Mouse (Mus musculus): Measurements from ENCODE around the gene Tapbp.

The Tapbp gene

GRCm38 (mm10) chr17:33920282-33921097 is 4.8 kb downstream of the Tapbp start:
- in situ Hi-C loops (cut with MboI, MseI), result no loop called here

DNA sequence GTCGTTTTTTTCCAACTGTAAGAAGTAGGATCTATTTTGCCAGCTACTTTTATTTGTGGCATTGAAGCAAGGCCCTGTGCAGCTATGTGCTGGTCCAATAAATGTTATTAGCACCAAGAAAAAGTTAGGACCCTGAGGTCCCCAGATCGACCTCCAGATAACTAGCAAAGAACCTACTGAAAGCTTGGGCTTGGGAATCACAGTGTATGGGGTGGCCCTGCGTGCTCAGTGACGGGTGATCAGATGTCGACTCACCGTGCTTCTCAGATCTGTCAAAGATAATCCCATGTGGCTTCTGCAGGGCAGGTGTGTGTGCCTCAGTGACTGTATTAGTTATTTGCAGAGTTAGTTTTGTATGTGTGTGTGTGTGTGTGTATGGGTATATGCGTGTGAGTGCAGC is 5.7 kb downstream of the Tapbp start:
- in situ Hi-C loops (cut with MboI, MseI), result no loop called here

DNA sequence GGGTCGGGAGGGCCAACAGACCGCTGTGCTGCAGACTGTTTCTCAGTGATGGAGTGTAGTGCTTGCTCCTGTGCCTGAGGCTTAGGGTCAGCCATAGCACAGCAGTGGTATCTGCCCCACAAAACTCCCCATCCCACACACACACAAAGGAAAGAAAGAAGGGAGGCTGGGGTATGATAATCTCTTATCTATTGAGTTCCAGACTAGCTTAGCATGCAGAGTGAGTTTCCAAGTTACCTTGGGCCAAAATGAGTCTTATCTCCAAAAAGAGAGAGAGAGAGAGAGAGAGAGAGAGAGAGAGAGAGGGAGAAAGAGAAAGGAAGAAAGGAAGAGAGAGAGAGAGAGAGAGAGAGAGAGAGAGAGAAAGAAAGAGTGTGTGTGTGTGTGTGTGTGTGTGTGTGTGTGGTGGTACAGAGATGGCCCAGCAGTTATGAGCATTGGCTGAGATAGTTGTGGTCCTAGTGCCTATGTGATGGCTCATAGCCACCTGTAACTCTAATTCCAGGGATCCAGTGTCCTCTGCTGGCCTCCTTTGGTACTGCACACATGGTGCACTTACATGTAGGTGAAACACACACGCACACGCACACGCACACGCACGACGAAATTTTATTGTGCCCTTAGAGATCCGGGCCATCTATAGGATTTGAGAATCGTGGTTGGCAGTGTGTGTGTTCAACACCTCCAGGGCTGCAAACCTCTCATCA is 9.0 kb downstream of the Tapbp start:
- in situ Hi-C loops (cut with MboI, MseI), result no loop called here

GRCm38 (mm10) chr17:33925406-33926116 is 9.9 kb downstream of the Tapbp start:
- in situ Hi-C loops (cut with MboI, MseI), result no loop called here

DNA sequence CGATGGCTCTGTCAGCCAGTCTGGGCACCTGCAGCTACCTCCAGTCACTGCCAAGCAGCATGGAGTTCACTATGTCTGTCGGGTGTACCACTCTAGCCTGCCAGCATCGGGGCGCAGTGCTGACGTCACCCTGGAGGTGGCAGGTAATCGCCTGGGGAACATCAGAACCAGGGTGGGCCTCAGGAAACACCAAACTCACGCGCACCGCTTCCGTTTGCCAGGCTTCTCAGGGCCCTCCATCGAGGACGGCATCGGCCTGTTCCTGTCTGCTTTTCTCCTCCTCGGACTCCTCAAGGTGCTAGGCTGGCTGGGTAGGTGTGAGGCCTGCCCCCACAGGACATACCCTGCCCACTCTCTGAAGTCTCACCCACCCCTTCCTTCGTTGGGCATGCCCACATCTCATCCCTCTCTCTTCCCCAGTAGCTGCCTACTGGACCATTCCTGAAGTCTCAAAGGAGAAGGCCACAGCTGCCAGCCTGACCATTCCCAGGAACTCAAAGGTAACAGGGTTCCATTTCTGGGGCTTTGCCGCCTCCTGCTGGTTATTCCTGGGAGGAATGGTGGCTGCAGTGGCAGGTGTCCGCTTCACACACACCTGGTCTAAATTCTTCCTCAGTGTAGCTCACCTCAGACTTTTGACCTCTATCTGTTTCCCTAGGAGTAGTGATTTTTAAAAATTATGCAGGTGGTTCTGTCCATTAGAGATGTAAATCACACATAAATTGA is 10.7 kb downstream of the Tapbp start:
- in situ Hi-C loops (cut with MboI, MseI), result no loop called here

GRCm38 (mm10) chr17:33928251-33928947 is 12.7 kb downstream of the Tapbp start:
- in situ Hi-C loops (cut with MboI, MseI), result no loop called here

GRCm38 (mm10) chr17:33929371-33930279 is 13.9 kb downstream of the Tapbp start, which contains the start of gene Rgl2:
Gene Rgl2 (plus strand): TSS chr17:33929543.
- in situ Hi-C loops (cut with MboI, MseI), result loop anchor here (5.0 kb wide), 1 partner anchor 37 kb away; the partner anchor contains the start of gene Kifc1

- in situ Hi-C loops (cut with MboI, MseI), result loop anchor here (5.0 kb wide), 1 partner anchor 38 kb away; the partner anchor contains the start of gene Kifc1
Observed at GRCm38 (mm10) chr17:33930280-33931158, 14.8 kb downstream of the Tapbp start.

DNA sequence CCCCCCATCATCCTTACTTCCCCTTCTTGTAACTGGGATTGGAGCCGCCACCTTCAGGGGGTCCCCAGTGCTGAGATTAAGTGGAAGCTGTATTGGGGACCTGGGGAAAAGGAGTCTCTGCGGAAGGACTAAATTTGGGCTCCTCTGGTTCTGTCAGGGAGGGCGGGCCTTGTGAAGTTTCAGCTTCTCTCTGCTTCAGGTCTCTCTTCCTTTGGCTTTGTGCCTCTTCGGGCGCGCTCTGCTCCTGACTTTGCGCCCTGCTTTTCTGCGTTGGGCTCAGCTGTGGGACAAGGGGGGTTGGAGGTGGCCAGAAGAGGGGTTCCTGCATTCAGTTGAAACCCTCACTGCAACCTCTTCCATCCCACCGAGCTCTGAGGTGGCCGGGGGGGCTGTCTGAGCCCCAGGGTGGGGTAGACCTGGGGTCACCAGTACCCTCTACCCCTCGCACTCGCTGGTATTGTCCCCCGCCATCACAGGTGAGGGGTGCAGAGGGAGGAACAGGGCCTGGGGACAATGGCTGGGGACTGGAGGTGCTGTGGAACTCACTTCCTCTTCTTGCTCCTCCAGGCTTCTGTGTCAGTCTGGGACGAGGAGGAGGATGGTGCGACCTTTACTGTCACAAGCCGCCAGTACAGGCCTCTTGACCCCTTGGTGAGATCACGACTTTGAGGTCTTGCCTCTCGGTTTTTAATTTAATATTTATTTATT is 15.6 kb downstream of the Tapbp start:
- in situ Hi-C loops (cut with MboI, MseI), result loop anchor here (5.0 kb wide), 1 partner anchor 39 kb away; the partner anchor contains the start of gene Kifc1

GRCm38 (mm10) chr17:33931947-33932346 is 16.2 kb downstream of the Tapbp start:
- in situ Hi-C loops (cut with MboI, MseI), result loop anchor here (5.0 kb wide), 1 partner anchor 40 kb away; the partner anchor contains the start of gene Kifc1

GRCm38 (mm10) chr17:33932448-33932847 is 16.7 kb downstream of the Tapbp start:
- in situ Hi-C loops (cut with MboI, MseI), result loop anchor here (5.0 kb wide), 1 partner anchor 40 kb away; the partner anchor contains the start of gene Kifc1

- in situ Hi-C loops (cut with MboI, MseI), result loop anchor here (5.0 kb wide), 1 partner anchor 41 kb away; the partner anchor contains the start of gene Kifc1
Observed at GRCm38 (mm10) chr17:33932970-33933369, 17.3 kb downstream of the Tapbp start.

- in situ Hi-C loops (cut with MboI, MseI), result no loop called here
Observed at GRCm38 (mm10) chr17:33935422-33936055, 19.8 kb downstream of the Tapbp start.

GRCm38 (mm10) chr17:33936993-33937392 is 21.3 kb downstream of the Tapbp start:
- in situ Hi-C loops (cut with MboI, MseI), result no loop called here

- in situ Hi-C loops (cut with MboI, MseI), result no loop called here
Observed at GRCm38 (mm10) chr17:33938783-33939182, 23.1 kb downstream of the Tapbp start.

GRCm38 (mm10) chr17:33940206-33940805 is 24.6 kb downstream of the Tapbp start, which contains the start of the genes Pfdn6 and Wdr46:
Gene Pfdn6 (minus strand): TSS chr17:33940343.
Gene Wdr46 (plus strand): TSS chr17:33940660.
- in situ Hi-C loops (cut with MboI, MseI), result no loop called here

DNA sequence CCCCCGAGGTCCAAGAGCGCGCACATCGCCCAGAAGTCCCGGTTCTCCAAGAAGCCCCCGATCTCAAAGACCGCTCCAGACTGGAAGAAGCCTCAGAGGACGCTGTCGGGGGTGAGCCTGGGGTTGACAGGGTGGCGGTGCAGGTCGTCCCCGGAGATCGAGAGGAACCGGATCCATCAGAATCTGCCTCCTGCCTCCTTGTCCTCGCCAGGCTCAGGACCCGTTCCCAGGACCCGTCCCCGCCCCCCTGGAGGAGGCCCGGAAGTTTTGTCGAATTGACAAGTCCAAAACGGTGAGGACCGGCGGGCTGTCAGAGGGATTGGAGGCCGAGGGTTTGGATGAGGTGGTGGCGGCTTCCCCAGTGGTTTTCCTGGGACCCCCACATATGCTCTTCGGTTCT is 25.3 kb downstream of the Tapbp start:
- in situ Hi-C loops (cut with MboI, MseI), result no loop called here
